Mouse (Mus musculus): ENCODE results near the gene Ehbp1. TPM values are rescaled to one million over a fixed set of nuclear protein-coding genes. Genes with fewer than 3 reads are reported as not detected.

Gene Ehbp1
- polyA plus RNA-seq, 1 experiment: 2.5 TPM

- Histone ChIP-seq H3K4me3 (ENCODE audit: insufficient read depth, low read depth, low read length) (no peak overlapping the region), H3K27ac (ENCODE audit: insufficient read depth, low read depth, low read length) (no peak overlapping the region), H3K27me3 (replicated peaks; ENCODE audit: control insufficient read depth, insufficient read depth, low read length) (peaks cover 26% of the 10 kb centered on the region), H3K4me1 (ENCODE audit: control insufficient read depth, insufficient read depth, low read length) (no peaks in the 10 kb centered on the region), H3K36me3 (ENCODE audit: control insufficient read depth, insufficient read depth, low read length) (no peaks in the 10 kb centered on the region)
- peak; percentile 67 for DNase-seq
- no peak for TF ChIP-seq POLR2A (IDR thresholded peaks at IDR 0.05; ENCODE audit: low read depth, low read length)
- no peak for TF ChIP-seq CTCF (conservative IDR thresholded peaks at IDR 0.05; ENCODE audit: insufficient read depth, insufficient read length, low read depth, low read length)
- WGBS: 28% methylated on average over 32 of the region's 32 CpGs
Measured at GRCm38 (mm10) chr11:21998141-21999047, 343.7 kb downstream of the Ehbp1 start.

- H3K4me3 ChIP-seq (ENCODE audit: insufficient read depth, low read depth, low read length): no peak overlapping the region
Measured at GRCm38 (mm10) chr11:21997561-21998140, 344.4 kb downstream of the Ehbp1 start.

GRCm38 (mm10) chr11:21996661-21997560 lies 345.2 kb downstream of the Ehbp1 start:
- DNase-seq: peak; percentile 28
- no peak overlapping the region for H3K4me3 ChIP-seq (ENCODE audit: insufficient read depth, low read depth, low read length)
- WGBS: 2% methylated on average over 63 of the region's 63 CpGs
- no peak overlapping the region for H3K27ac ChIP-seq (ENCODE audit: insufficient read depth, low read depth, low read length)
- peaks cover 25% of the 10 kb centered on the region for H3K27me3 ChIP-seq (replicated peaks; ENCODE audit: control insufficient read depth, insufficient read depth, low read length)
- H3K4me1 ChIP-seq (ENCODE audit: control insufficient read depth, insufficient read depth, low read length): no peaks in the 10 kb centered on the region
- TF ChIP-seq CTCF (conservative IDR thresholded peaks at IDR 0.05; ENCODE audit: insufficient read depth, insufficient read length, low read depth, low read length) (no peak), POLR2A (IDR thresholded peaks at IDR 0.05; ENCODE audit: low read depth, low read length) (no peak)
- H3K36me3 ChIP-seq (ENCODE audit: control insufficient read depth, insufficient read depth, low read length): no peaks in the 10 kb centered on the region

More at GRCm38 (mm10) chr11:21997561-21998140, 344.4 kb downstream of the Ehbp1 start:
- Histone ChIP-seq H3K27ac (ENCODE audit: insufficient read depth, low read depth, low read length) (no peak overlapping the region), H3K36me3 (ENCODE audit: control insufficient read depth, insufficient read depth, low read length) (no peaks in the 10 kb centered on the region), H3K4me1 (ENCODE audit: control insufficient read depth, insufficient read depth, low read length) (no peaks in the 10 kb centered on the region), H3K27me3 (replicated peaks; ENCODE audit: control insufficient read depth, insufficient read depth, low read length) (peaks cover 28% of the 10 kb centered on the region)
- TF ChIP-seq CTCF (conservative IDR thresholded peaks at IDR 0.05; ENCODE audit: insufficient read depth, insufficient read length, low read depth, low read length) (no peak), POLR2A (IDR thresholded peaks at IDR 0.05; ENCODE audit: low read depth, low read length) (no peak)
- peak; percentile 26 for DNase-seq
- WGBS: 6% methylated on average over 20 of the region's 20 CpGs

GRCm38 (mm10) chr11:21996325-21996647 lies 345.8 kb downstream of the Ehbp1 start:
- no peak for TF ChIP-seq CTCF (conservative IDR thresholded peaks at IDR 0.05; ENCODE audit: insufficient read depth, insufficient read length, low read depth, low read length)
- TF ChIP-seq POLR2A (IDR thresholded peaks at IDR 0.05; ENCODE audit: low read depth, low read length): no peak
- no peaks in the 10 kb centered on the region for H3K36me3 ChIP-seq (ENCODE audit: control insufficient read depth, insufficient read depth, low read length)
- no peak overlapping the region for H3K27ac ChIP-seq (ENCODE audit: insufficient read depth, low read depth, low read length)
- peaks cover 24% of the 10 kb centered on the region for H3K27me3 ChIP-seq (replicated peaks; ENCODE audit: control insufficient read depth, insufficient read depth, low read length)
- no peak overlapping the region for H3K4me3 ChIP-seq (ENCODE audit: insufficient read depth, low read depth, low read length)
- 10% methylated on average over 13 of the region's 13 CpGs for WGBS
- no peaks in the 10 kb centered on the region for H3K4me1 ChIP-seq (ENCODE audit: control insufficient read depth, insufficient read depth, low read length)
- DNase-seq: no peak

GRCm38 (mm10) chr11:21995534-21996324 lies 346.4 kb downstream of the Ehbp1 start:
- Histone ChIP-seq H3K36me3 (ENCODE audit: control insufficient read depth, insufficient read depth, low read length) (no peaks in the 10 kb centered on the region), H3K27ac (ENCODE audit: insufficient read depth, low read depth, low read length) (no peak overlapping the region), H3K4me3 (ENCODE audit: insufficient read depth, low read depth, low read length) (no peak overlapping the region), H3K4me1 (ENCODE audit: control insufficient read depth, insufficient read depth, low read length) (no peaks in the 10 kb centered on the region), H3K27me3 (replicated peaks; ENCODE audit: control insufficient read depth, insufficient read depth, low read length) (peaks cover 23% of the 10 kb centered on the region)
- TF ChIP-seq CTCF (conservative IDR thresholded peaks at IDR 0.05; ENCODE audit: insufficient read depth, insufficient read length, low read depth, low read length) (no peak), POLR2A (IDR thresholded peaks at IDR 0.05; ENCODE audit: low read depth, low read length) (no peak)
- peak; percentile 4 for DNase-seq
- 8% methylated on average over 27 of the region's 27 CpGs for WGBS

Data from kidney, adult 2 months (tissue).